Mouse (Mus musculus): ENCODE results near the gene Bcl7b.

DNA sequence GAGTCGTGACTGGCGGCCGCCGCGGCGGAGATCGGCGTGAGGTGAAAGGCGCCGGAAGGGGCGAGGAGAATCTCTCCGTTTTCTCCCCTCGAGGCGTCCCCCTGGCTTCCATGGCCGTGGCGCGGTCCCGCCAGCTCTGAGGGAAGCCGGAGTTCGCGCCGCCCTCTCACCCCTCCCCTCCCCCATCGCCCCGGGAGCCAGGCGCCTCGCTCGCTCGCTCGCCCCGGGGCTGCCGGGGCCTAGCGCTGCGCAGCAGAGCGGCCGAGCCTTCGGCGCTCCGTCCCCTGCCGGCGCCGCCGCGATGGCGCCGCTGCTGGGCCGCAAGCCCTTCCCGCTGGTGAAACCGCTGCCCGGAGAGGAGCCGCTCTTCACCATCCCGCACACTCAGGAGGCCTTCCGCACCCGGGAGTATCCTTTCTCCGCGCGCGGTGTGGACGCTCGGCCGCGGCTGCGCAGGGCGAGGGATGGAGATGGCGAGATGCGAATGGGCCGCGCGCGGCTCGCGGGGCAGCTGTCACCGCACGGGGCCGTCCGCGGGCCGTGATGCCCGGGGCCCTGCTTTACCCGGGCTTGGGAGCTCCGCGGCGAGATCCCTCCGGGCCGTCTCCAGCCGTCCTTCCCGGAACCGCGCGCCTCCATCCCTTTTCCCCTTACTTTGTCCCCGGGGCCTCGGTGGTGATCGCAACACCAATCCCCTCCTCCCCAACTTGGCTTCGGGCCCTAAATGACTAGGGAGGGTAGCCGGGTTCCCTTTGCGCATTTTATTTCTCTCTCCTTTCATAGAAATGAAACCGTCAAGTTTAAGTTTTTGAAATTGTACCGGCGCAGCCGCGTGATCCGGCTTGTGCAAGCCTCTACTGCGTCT lies 19.5 kb downstream of the Bcl7b start:
- TF ChIP-seq CTCF (IDR thresholded peaks at IDR 0.05), result 0 out of 2 replicates have a peak, but pooled peaks have one; percentile 1
- TF ChIP-seq EP300 (IDR thresholded peaks at IDR 0.05; ENCODE audit: insufficient read depth, low read depth, low read length), result no peak

Data from heart, adult 2 months (tissue).